Mouse (Mus musculus): ENCODE results near the gene Srrt. TPM values are rescaled to one million over a fixed set of nuclear protein-coding genes. Genes with fewer than 3 reads are reported as not detected.

Gene Srrt
- polyA plus RNA-seq, 1 experiment, result 226 TPM

DNA sequence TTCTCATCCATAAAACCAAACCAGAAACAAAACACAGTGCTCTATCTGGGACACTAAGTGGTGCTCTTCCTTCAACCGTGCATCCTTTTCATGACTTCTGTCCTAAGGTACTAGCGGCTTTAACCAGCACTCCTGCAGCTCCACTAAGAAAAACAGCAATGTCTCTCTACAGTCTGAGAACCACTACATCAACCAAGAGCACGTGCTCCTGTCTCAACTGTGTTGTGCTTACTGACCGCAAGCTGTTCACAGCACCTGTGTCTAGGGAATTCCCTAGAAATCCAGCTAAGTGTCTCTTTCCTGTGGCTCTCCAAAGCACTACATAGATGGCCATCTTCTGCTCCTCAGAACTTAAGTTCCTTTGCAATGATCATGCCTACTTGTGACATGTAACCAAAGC is 2.7 kb downstream of the Srrt start:
- no peak for TF ChIP-seq POLR2A (IDR thresholded peaks at IDR 0.05; ENCODE audit: extremely low read depth, insufficient read depth, low read length)
- no peak for TF ChIP-seq CTCF (IDR thresholded peaks at IDR 0.05; ENCODE audit: extremely low read depth, insufficient read depth, low read length)
- Histone ChIP-seq H3K4me3 (ENCODE audit: insufficient read depth, low read length) (no peak overlapping the region), H3K4me1 (ENCODE audit: control insufficient read depth, insufficient read depth, low read length) (peaks cover 9% of the 10 kb centered on the region; the same call in 1 of the 2 replicates), H3K27ac (ENCODE audit: insufficient read depth, low read length) (no peak overlapping the region)

DNA sequence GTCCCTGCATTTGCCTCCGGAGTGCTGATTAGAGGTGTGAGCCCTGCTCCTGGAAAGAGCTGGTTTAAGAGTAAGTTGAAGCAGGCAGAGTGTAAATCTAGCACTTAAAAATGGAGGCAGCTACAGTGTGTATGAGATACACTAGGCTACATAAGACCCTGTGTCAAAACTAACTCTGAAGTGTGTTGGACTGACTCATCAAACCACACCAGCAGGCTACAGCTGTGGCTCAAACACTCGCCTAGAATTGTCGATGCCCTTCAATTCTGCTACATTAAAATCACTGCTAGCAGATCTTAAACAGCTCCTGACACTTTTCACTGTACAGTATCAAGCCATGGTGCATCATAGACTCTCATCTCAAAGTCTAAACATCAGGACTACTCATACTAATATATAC is 3.3 kb downstream of the Srrt start:
- no peak overlapping the region for H3K27ac ChIP-seq (ENCODE audit: insufficient read depth, low read length)
- H3K4me1 ChIP-seq (ENCODE audit: control insufficient read depth, insufficient read depth, low read length), result peaks cover 9% of the 10 kb centered on the region; the same call in 1 of the 2 replicates
- TF ChIP-seq POLR2A (IDR thresholded peaks at IDR 0.05; ENCODE audit: extremely low read depth, insufficient read depth, low read length), result no peak
- no peak for TF ChIP-seq CTCF (IDR thresholded peaks at IDR 0.05; ENCODE audit: extremely low read depth, insufficient read depth, low read length)
- no peak overlapping the region for H3K4me3 ChIP-seq (ENCODE audit: insufficient read depth, low read length)

DNA sequence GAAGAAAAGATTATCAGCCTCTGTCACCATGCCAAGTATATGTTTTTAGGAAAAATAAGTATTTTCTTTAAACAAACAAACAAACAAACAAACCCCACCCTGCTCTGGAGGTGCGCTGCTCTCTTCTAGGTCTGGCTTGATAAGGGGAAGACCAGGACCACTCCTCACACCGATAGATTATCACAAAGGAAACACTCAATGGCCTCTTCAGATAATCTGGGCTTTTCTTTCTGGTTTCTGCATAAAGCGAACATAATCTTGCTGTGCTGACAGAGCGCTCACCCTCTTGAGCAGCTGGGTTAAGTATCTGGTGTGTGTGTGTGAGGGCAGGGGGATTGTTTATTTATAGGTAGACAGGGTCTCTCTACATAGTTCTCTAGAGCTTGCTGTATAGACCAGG is 3.9 kb downstream of the Srrt start:
- H3K4me3 ChIP-seq (ENCODE audit: insufficient read depth, low read length), result no peak overlapping the region
- no peak overlapping the region for H3K27ac ChIP-seq (ENCODE audit: insufficient read depth, low read length)
- TF ChIP-seq POLR2A (IDR thresholded peaks at IDR 0.05; ENCODE audit: extremely low read depth, insufficient read depth, low read length), result no peak
- TF ChIP-seq CTCF (IDR thresholded peaks at IDR 0.05; ENCODE audit: extremely low read depth, insufficient read depth, low read length), result no peak
- H3K4me1 ChIP-seq (ENCODE audit: control insufficient read depth, insufficient read depth, low read length), result peaks cover 9% of the 10 kb centered on the region; the same call in 1 of the 2 replicates

DNA sequence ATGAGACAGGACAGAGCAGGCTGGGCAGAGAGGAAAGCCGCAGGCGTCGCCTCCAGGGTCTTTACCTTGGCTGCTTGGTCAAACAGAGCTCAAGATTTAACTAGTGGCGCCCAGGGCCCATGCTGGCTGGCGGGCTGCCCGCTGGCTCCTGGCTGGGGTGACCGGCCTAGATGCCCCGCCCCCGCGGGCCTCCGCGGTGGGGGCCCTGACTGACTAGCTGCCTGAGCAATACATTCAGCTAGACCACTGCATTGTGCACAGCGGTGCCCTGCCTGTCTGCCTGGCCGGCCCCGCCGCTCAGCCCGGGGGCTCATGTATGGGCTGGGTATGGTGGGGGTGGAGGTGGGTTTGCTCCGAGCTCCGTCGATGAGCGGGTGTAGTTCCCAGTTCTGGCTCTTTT is 6.2 kb downstream of the Srrt start:
- peaks cover 9% of the 10 kb centered on the region; the same call in 1 of the 2 replicates for H3K4me1 ChIP-seq (ENCODE audit: control insufficient read depth, insufficient read depth, low read length)
- TF ChIP-seq POLR2A (IDR thresholded peaks at IDR 0.05; ENCODE audit: extremely low read depth, insufficient read depth, low read length) (no peak), CTCF (IDR thresholded peaks at IDR 0.05; ENCODE audit: extremely low read depth, insufficient read depth, low read length) (no peak)
- no peak overlapping the region for H3K4me3 ChIP-seq (ENCODE audit: insufficient read depth, low read length)
- no peak overlapping the region for H3K27ac ChIP-seq (ENCODE audit: insufficient read depth, low read length)

DNA sequence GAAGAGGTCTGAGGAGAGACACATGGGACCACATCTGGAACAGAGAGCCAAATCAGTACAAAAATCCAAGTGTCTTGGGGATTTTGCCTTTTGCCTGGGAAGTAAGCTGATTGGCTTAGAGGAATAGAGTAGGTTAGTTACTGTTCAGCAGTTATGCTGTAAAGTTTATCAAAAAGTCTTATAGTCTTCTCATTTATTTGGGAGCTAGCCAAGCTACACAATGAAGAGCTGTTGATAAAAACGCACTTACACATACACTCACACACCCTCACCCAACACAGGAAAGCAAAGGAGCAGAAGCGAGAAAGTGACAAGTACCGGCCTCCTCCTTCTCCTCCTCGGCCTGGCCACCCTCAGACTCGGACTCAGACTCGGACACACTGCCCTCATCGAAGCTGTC is 8.2 kb downstream of the Srrt start:
- TF ChIP-seq POLR2A (IDR thresholded peaks at IDR 0.05; ENCODE audit: extremely low read depth, insufficient read depth, low read length) (no peak), CTCF (IDR thresholded peaks at IDR 0.05; ENCODE audit: extremely low read depth, insufficient read depth, low read length) (no peak)
- no peak overlapping the region for H3K4me3 ChIP-seq (ENCODE audit: insufficient read depth, low read length)
- no peak overlapping the region for H3K27ac ChIP-seq (ENCODE audit: insufficient read depth, low read length)
- H3K4me1 ChIP-seq (ENCODE audit: control insufficient read depth, insufficient read depth, low read length), result no peaks in the 10 kb centered on the region

DNA sequence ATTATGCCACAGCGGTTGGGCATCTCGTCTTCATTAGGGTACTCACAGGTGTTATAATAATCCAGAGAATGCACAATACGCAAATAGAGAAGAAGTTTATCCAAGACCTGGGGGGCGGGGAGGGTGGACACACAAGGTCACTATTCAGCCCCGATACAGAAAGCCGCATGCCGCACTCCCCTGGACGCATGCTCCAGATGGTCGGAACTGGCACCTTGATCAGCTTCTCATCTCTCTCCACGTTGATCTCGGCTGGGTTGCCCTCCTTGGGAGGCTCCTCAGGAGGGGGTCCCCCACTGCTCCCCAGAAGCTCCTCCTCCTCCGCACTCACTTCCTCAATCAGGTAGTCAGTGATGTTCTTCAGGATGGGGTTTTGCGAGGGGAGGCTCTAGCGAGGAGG is 10.3 kb downstream of the Srrt start:
- H3K4me1 ChIP-seq (ENCODE audit: control insufficient read depth, insufficient read depth, low read length), result no peaks in the 10 kb centered on the region
- H3K4me3 ChIP-seq (ENCODE audit: insufficient read depth, low read length), result no peak overlapping the region
- no peak overlapping the region for H3K27ac ChIP-seq (ENCODE audit: insufficient read depth, low read length)
- no peak for TF ChIP-seq POLR2A (IDR thresholded peaks at IDR 0.05; ENCODE audit: extremely low read depth, insufficient read depth, low read length)
- TF ChIP-seq CTCF (IDR thresholded peaks at IDR 0.05; ENCODE audit: extremely low read depth, insufficient read depth, low read length), result no peak

DNA sequence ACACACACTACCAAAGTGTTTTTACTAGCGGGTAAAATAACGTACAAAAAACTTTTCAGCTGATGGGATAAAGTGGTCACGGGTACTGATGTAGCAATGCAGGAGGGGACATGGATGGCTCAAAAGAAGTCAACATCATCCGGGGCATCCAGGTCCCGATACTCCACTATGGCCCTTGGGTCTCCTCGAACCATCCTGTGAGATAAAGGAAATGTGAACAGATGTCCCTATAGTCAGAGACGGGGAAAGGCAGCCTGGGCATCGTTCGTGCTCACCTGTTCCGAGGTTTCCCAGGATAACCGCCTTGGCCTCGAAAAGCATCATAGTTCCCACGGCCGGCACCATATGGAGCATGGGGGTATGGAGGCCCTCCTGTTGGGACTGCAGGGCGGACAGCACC is 11.8 kb downstream of the Srrt start:
- no peak for TF ChIP-seq CTCF (IDR thresholded peaks at IDR 0.05; ENCODE audit: extremely low read depth, insufficient read depth, low read length)
- H3K4me3 ChIP-seq (ENCODE audit: insufficient read depth, low read length), result no peak overlapping the region
- H3K4me1 ChIP-seq (ENCODE audit: control insufficient read depth, insufficient read depth, low read length), result no peaks in the 10 kb centered on the region
- no peak overlapping the region for H3K27ac ChIP-seq (ENCODE audit: insufficient read depth, low read length)

DNA sequence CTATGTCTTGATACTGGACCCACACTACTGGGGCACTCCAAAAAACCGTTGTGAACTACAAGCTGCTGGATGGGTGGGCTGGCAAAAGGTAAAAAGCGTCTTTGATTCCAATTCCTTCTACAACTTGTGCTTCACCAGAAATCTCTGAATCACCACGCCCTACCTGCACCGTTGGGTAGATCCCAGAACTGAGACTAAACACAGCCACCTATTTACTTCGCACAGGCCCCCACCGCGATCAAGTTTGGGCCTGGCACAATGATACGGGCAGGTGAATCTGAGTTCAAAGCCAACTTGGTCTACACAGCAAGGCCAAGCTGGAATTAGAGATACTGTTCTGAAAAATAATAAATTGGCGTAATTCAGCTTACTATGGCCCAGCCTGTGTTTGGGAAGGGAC is 12.2 kb downstream of the Srrt start:
- H3K4me3 ChIP-seq (ENCODE audit: insufficient read depth, low read length), result peak overlapping the region; percentile 54; the same call in 1 of the 2 replicates
- no peaks in the 10 kb centered on the region for H3K4me1 ChIP-seq (ENCODE audit: control insufficient read depth, insufficient read depth, low read length)
- H3K27ac ChIP-seq (ENCODE audit: insufficient read depth, low read length), result no peak overlapping the region
- no peak for TF ChIP-seq POLR2A (IDR thresholded peaks at IDR 0.05; ENCODE audit: extremely low read depth, insufficient read depth, low read length)
- no peak for TF ChIP-seq CTCF (IDR thresholded peaks at IDR 0.05; ENCODE audit: extremely low read depth, insufficient read depth, low read length)

DNA sequence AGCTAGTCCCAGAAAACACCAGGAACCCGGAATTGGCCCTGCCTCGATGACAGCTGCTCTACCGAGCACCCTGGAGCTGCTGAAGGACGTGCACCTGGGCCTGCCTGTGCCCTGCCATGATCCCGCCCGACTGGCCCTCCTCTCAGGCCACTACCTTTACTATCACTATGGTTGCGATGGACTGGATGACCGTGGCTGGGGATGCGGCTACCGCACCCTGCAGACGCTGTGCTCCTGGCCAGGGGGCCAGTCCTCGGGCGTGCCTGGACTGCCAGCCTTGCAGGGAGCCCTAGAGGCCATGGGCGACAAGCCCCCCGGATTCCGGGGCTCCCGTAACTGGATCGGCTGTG is 12.8 kb downstream of the Srrt start:
- TF ChIP-seq POLR2A (IDR thresholded peaks at IDR 0.05; ENCODE audit: extremely low read depth, insufficient read depth, low read length) (no peak), CTCF (IDR thresholded peaks at IDR 0.05; ENCODE audit: extremely low read depth, insufficient read depth, low read length) (no peak)
- Histone ChIP-seq H3K4me1 (ENCODE audit: control insufficient read depth, insufficient read depth, low read length) (no peaks in the 10 kb centered on the region), H3K4me3 (ENCODE audit: insufficient read depth, low read length) (peak overlapping the region; percentile 54), H3K27ac (ENCODE audit: insufficient read depth, low read length) (0 out of 2 replicates have a peak overlapping the region, but pooled peaks have one; percentile 17)

DNA sequence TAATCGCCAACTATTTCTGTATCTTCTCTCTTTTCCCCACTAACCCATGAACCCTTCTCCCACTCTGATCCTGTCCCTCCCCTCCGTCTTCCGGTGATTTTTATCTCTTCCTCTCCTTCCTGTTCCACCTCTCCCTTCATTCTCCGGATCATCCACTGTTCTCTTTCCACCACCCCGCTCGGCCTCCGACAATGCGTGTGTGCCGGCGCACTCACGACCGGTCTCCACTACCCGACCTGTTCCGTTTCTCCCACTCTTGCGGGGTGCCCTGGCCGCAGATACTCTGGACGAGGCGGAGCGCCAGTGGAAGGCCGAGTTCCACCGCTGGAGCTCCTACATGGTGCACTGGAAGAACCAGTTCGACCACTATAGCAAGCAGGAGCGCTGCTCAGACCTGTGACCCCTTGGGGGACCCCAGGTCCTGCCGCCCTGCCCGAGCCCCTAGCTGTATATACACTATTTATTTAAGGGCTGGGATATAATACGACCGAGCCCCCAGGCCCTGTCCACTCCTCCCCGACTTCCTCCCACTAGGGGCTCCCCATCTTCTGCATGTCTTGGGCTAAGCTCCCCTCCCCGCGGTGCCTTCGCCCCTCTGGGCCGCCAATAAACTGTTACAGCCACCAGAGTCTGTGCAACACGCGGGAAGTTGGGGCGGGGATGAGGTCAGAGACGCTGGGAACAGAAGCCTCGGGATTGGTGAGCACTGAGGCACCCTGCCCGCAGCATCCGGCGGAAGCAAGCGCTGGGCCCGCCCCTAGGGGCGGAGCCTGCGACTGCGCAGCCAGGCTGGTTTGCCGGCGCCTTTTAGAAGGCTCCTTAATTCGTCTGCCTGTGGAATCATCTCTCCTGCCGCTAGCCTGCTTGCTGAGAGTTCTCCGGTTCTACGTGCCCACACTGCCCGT is 13.4 kb downstream of the Srrt start, which contains the start of gene Ufsp1:
Ufsp1 (plus strand) TSS at position 791 of the 905 bp plus-strand sequence.
- Histone ChIP-seq H3K27ac (ENCODE audit: insufficient read depth, low read length) (peak within 1 kb of the TSS; percentile 53), H3K4me1 (ENCODE audit: control insufficient read depth, insufficient read depth, low read length) (no peaks in the 10 kb centered on the region), H3K4me3 (ENCODE audit: insufficient read depth, low read length) (peak within 1 kb of the TSS; percentile 54)
- TF ChIP-seq CTCF (IDR thresholded peaks at IDR 0.05; ENCODE audit: extremely low read depth, insufficient read depth, low read length) (no peak), POLR2A (IDR thresholded peaks at IDR 0.05; ENCODE audit: extremely low read depth, insufficient read depth, low read length) (peak; percentile 87; the same call in 1 of the 2 replicates)
